Mouse (Mus musculus): ENCODE measurements around the gene Scaf1.

The Scaf1 gene

DNA sequence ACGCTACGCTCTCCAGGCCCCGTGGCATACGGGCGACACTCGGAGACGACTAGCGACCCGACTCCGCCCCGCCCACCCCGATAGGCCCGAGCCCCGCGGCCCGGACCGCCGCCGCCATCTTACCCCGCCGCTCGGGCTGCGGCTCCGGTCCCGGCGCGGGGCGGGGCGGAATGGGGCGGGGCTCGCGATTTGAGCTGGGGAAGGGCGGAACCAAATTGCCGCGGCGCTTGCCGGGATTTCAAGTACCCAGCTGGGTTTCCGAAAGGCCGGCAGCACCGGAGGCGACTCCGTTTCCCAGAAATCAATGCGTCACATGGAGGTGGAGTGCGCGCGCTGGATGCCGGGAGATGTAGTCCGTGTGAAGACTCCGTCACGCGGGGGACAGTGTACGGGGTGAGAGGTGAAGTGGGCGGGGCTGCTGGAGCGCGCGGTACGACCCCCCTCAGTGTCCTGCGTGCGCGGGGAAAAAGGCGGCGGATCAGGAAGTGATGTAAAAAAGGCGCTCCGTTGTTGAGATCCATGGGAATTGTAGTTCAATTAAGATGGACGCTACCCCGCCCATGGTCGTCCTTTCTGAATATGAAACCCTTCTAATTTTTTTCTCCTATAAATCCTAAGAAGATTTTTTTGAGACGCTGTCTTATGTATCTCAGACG lies at the start of gene Scaf1:
Gene Scaf1 (minus strand): TSS at position 407 of the 656 bp plus-strand sequence.
- DNase-seq (ENCODE audit: low spot score in 2 of 2): peak; percentile 99

DNA sequence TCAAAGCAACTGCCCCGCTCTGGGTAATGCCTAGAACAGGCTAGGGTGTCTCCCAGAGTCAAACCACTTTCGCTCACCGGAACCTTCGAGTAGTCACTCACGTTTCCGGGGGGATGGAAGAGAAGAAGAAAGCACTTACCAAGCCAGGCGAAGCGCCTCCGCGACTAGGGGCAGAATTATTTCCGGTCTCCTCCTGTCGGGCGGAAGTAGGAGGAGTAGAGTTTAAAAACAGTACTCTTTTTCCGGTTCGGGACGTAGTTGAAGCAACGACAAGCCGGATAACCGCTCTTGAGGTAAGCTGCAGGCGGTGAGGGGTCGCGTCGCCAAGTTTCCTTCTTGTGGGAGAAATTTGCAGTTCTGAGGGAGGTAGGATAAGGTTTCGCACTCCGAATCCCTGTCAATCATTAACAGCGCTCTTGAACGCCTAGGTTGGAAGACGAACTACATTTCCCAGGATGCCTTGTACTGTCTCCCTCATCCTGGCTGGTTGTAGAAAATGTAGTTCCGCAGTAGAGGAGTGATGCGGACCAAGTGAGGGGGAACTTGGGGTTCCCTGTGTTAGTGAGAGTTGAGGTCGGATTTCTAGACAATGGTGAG lies 46.2 kb upstream of the Scaf1 start, which contains the start of the genes Nosip and Prrg2:
Gene Nosip (plus strand): TSS at position 191 of the 597 bp plus-strand sequence.
Gene Prrg2 (minus strand): TSS at position 439 of the 597 bp plus-strand sequence.
- DNase-seq (ENCODE audit: low spot score in 2 of 2): peak; percentile 94

DNA sequence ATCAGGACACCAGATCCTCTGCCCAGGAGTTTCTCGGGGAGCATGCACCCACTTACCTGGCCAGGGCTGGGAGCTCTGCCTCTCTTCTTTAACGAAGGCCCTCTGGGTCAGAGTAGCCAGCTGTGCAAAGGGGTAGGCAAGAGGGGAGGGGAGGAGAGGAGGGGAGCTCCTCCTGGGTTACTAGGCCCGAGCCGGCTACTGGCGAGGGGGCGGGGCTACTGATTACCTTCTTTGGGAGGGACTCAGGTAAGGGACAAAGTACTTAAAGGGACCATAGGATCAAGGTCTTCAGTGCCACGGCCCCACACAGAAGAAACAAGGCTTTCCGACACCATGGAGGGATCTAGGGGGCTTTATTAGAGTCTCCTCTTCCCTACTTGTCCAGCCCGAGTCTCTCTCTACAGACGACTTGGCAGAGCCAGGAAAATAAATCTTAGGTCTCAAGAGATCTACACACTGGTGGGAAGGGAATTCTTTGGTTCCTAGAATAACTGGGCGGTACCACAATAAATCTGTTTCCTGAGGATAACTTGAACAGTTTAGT lies 45.4 kb upstream of the Scaf1 start:
- no peak for DNase-seq (ENCODE audit: low spot score in 2 of 2)

DNA sequence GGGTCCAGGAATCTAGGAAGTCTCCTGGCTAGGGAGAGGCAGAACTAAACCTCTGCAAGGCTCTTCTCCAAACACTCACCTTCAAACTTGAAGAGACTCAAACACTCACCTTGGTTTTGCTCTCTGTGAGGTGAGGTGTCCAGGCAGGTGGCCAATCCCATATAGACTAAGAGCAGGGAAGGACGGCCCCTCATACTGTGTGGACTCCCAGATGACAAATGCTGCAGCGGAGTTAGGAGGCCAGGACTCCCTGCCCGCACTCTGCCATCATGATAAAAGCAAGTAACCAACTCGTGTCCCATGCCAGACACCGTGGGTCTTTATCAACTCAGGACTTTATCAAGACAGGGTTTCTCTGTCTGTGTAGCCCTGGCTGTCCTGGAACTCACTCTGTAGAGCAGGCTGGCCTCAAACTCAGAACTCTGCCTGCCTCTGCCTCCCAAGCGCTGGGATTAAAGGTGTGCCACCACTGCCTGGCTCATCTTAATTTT lies 44.5 kb upstream of the Scaf1 start:
- no peak for DNase-seq (ENCODE audit: low spot score in 2 of 2)

DNA sequence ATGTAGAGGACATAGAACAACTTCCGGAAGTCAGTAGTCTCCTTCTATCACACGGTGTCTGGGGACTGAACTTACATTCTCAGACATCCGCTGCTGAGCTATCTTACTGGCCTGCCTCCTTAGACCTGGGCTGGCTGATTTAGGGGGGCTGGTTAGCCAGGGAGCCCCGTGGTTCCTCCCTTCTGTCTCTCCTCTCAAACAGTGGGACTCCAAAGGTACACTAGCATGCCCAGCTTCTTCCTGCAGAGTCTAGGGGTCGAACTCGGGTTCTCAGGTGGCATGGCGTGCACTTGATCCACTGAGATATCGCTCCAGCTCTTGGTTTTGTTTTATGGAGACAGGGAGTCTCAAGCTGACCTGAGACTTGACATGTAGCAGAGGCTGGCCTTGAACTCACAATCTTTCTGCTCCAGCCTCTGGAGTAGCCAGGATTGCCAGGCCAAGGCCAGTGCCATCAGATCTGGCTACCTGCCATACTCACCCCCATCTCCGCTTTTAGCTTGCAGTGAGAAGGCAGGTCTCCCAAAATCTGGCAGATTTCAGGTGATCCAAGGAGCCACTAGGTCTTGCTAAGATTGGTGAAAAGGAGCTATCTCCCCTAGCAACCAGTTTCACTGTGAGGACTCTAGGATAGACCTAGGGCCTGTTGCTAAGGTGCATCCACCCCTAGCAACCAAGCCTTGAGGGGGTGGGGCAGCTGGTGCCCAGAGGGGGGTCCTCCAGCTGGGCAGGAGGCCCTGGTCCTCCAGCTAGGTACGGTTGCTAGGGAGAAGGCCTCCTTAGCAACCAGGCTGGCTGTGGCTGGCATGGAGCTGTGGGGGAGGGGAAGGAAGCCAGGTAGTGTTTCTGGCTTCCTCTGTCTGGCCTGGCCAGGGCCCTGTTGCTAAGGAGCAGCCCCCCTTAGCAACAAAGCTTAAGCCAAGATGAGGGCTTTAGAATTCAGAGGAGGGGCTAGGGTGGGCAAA lies 42.7 kb upstream of the Scaf1 start:
- DNase-seq (ENCODE audit: low spot score in 2 of 2): no peak

DNA sequence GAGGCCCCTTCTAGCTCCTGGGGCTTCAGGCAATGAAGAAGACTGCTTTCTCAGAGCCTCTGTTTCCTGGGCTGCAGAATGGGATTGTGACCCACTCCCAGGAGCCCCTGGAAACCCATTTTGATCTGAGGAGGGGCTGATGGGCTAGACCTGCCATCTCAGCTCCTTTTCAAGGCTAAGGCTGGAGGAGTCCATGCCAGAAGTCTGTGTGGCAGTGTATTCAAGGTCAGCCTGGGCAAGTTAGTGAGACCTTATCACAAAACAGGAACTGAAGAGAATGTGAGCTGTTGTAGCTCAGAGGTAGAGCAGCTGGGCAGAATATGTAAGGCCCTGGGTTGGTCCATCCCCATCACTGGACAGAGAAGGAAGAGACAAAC lies 40.8 kb upstream of the Scaf1 start:
- DNase-seq (ENCODE audit: low spot score in 2 of 2): no peak

DNA sequence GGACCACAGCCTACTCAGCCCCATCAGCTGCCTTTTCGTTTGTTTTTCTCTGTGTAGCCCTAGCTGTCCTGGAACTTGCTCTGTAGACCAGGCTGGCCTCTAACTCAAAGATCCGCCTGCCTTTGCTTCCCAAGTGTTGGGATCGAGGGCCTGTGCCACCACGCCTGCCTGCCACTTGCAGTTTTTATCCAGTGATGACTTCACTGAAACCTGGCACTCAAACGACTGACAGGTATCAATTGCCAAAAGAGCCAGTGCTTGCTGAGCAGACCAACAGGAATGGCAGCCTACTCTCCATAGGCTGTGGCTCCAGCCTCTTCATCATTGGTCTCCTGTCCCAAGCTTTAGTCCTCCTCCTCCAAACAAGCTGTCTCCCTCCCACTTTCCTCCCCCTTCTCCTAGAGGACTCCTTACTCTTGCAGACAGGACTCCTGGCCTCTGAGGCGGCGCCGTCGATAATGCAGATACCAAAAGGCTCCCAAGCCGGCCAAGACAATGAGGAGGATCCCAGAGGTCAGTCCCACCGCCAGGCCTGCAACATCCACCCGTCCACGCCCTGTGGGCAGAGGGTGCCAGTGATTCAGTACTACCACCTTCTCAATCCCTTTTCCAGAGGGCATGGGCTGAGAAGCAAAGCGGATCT lies 40.3 kb upstream of the Scaf1 start:
- DNase-seq (ENCODE audit: low spot score in 2 of 2): no peak

DNA sequence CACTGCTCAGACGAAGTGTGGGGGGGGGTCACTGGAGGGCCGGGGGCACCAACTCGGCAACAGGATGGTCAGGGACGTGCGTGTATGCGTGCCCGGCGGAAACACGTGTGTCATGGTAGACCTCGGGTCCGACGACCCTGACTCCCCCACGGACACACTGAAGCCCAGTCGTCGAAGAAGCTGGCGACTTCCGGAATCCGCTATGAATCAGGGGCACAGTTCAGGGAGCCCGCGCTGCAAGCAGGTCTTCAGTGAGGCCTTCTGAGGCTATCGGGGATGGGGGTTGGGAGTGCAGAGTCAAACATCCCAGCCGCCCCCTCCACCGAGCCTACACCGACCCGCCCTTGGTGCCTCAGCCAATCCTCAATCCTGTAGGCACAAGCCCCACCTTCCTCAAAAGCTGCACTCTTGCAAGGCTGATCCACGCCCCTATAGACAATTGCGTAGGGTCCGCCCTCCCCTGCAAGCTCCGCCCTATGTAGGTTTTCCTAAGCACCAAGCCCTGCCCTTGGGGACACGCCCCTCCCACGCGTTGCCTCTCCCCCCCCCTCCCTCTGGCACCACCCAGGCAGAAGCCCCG lies 37.9 kb upstream of the Scaf1 start:
- DNase-seq (ENCODE audit: low spot score in 2 of 2): peak; percentile 88 to 93

DNA sequence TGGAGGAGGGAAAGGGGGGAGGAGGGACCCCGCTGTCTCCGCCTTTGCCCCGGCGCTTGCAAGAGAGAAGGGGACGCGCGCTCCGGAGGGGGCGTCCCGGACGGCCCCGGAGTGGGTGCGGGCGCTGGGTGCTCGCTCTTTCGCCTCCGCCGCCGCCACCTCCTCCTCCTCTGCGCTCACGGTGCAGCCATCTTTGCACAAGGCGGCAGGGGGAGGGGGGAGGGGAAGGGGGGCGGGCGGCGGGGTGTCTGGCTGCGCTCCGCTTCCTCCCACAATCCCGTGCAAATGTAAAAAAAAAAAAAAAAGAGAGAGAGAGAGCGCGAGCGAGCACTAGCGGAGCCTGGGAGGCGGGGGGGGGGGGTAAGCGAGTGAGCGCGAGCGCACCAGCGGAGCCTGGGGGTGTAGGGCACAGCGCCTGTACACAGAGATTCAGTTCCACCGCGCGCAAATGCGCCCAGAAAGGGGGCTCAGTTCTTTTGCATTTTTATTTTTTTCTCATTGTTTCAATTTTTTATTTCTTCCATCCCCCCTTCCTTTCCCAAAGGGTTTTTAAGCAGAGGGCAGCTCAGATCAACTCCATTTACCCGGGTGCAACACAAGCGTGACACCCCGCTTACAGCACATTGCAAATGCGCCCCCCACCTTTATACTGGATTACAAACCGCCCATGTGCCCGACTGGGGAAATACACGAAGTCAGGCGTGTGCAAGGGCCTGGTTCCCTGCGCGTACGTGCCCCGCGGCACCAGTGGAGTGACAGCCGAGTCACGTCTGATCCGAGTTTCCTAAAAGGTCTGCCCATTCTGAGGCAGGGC lies 37.2 kb upstream of the Scaf1 start:
- peak; percentile 54 to 71 for DNase-seq (ENCODE audit: low spot score in 2 of 2)

DNA sequence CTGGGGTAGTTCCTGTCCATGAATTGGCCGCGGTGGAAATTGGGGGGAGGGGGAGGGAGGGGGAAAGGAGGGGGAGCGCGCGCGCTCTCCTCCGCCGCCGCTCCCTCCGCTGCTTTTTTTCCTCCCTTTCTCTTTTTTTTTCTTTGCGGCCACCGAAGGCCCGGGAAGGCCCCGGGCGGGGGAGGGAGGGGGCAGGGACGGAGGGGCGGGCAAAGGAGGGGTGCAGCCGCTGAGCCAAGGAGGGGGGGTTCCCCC lies 36.6 kb upstream of the Scaf1 start, which contains the start of gene Prr12:
Gene Prr12 (minus strand): TSS at position 20 of the 255 bp plus-strand sequence.
- DNase-seq (ENCODE audit: low spot score in 2 of 2): no peak

DNA sequence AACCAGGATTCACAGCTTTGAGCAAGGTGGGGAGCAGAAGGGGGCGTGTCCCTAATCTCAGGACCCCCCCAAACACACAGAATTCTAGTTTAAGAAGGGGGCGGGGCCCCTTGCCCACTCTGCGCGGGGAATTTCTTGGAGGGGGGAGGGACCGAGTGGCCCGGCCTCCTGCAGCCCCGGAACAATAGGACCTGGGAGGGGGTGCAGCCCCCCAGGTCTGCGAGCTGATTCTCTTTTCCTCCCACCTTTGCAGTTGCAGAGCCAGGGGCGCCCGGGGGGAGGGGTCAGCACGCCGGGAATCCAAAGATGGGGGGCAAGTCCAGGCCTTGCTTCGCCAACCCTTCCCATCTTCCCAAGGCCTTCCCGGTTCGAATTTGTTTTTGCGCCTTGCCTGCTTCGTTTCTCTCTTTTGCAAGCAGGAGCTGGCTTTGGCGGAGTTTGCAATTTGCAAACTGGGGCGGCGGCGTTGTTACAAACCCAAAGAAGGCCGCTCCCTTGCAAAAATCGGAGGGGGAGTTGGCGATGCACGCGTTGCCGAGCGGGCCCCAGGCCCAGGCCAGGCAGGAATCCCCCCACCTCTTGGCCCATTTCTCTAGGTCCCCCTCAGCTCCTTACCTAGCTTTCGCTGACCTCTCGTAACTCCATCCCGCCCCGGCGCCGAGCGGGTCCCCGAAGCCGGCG lies 36.2 kb upstream of the Scaf1 start:
- no peak for DNase-seq (ENCODE audit: low spot score in 2 of 2)

DNA sequence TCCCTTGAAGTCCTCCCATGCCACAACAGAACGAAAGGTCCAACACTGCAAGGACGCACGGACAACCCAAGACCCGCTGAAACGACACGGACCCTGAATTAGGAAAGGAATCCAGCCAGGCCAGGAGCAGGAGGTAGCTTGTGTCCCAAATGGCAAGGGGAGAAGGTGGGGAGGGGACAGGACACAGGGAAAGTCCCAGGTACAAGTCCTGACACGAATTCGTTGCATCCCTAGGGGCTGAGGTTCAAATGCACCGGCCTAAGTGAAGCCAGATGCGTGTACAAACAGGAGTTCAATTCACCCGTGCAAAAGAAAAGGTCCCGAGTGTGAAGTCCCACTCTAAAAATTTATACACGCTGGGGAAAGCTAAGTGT lies 35.4 kb upstream of the Scaf1 start:
- DNase-seq (ENCODE audit: low spot score in 2 of 2): no peak

DNA sequence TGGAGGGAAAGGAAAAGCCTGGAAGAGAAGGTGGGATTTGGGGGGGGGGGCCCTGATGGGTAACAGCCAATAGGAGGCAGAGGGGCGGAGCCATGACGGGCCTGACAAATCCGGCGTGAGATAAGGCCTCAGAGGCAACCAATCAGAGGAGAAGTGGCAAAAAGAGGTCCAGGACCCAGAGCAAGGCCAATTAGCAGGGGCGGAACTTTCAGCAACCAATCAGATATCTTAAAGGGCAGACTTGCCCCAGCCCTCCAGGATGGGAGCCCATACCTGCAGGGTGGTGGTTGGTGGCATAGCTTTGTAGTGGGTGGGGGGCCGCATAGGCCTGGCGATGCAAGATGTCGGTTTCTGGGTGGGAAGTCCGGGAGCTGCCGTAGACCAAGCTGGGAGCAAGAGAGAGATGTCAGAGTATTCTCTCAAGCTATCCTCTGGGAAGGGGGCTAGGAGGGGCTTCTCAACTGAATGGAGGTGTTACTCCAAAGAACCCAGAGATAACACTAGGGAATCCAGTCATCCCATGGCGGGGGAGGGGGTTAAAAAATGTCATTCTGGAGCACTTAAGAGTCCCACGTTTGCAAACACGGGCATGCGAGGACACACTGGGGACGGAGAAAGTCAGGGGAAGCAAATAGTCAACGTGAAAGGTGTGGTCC lies 34.9 kb upstream of the Scaf1 start:
- DNase-seq (ENCODE audit: low spot score in 2 of 2): peak in 1 of 2 experiments; percentile 35

DNA sequence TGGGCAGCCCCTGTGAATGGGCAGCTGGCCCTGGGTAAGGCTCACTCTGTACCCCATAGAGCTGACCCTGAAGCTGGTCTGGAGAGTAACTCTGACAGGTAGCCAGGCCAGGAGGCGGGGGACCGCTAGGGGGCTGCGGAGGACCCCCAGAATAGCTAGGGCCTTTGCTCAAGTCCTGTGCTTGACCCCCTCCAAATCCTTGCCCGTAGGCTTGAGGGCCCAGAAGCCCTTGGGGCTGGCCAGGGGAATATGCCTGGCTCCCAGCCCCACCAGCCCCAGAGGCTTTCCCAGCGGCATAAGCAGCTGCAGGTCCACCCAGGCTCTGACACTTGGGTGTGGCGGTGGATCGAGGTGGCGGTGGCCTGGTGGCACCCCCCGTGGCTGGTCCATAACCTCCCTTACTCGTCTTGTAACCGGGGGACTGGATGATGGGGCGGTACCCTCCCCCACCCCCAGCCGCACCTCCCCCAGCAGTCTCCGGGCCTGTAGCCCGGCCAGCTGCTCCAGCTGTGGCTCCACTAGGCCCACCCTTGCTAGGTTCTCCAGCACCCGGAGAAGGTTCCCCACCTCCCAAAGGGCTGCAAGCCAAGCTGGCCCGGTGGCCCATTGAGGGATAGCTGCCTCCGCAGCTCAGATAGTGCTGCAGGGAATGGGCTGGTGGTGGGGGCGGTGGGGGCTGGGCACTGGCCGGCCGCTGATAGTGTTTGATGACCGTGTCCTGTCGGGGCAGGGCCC lies 32.9 kb upstream of the Scaf1 start:
- DNase-seq (ENCODE audit: low spot score in 2 of 2): no peak

DNA sequence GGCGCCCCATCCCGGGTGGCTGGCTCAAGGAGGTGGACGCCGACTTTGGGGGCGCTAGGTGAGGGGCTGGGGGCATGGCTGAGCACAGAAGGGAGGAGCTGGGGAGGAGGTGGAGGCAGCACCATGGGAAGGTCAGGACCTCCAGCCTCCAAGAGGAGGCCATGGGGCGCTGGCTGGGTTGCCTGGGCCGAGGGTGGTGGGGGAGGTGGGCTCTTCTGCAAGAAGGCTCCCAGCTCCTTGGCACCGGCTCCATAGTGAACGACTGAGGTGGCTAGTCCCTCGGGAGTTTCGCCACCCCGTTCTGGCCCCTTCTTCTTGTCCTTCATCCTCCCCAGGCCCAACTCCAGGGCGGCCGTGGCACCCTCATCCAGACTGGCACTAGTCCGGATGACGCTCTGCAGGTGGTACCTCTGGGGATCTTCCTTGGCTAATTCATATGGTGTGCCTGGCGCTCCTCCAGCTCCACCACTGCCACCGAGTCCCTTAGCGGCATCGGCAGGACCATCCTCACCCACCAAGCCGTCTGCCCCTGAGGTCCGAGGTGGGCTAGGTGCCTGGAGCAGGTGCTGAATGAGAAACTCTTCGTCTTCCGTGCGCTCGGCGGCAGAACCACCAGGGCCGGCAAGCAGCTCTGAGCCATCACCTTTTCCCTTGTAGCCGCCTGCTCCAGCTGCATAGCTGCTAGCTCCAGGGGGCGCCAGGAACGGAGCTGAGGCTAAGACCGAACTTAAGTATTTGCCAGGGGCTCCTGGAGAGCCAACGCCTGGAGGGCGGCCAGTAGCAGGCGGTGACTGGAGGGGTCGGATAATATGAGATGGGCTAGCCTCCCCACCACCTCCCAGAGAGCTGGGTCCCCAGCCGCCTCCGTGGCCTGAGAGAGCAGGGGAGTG lies 32.1 kb upstream of the Scaf1 start:
- no peak for DNase-seq (ENCODE audit: low spot score in 2 of 2)

DNA sequence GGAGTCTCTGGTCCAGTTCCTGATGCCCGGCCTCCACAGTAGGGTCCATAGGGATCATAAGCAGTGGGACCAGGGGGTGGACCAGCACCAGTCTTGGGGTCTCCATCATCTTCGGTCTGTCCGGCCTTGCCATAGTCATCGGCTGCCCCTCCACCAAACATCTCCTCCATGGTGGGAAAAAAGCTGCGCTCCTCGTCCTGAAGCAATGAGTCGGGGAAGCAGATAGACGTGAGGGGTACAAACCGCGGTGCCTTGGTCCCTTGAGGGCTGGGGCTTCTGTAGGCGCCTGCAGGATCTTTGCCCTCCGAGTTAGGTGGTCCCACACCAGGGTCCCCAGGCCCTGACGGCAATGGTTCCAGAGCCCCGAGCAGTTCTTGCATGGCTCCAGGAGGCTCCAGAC lies 31.3 kb upstream of the Scaf1 start:
- no peak for DNase-seq (ENCODE audit: low spot score in 2 of 2)

DNA sequence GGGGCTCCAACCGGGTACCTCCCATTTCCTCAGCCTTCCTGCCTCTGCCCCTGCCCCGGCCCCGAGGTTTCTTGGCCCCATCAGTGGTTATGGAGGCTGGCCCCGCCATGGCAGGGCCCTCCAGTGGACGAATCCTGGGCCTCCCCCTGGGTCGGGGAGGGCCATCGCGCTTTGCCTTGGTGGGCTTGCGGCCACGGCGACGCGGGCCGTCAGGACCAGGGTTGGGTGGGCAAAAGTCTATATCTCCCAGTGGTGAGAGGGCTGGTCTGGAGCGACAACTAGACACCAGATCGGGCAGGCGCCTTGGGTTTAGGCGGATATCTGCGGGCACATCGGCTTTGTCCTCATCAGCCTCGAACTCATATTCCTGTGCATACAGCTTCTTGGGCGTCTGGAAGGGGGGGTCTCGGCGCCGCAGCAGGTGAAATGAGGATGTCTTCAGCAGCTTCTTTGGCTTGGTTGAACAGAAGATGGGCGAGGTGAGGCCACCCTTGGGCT lies 30.7 kb upstream of the Scaf1 start:
- no peak for DNase-seq (ENCODE audit: low spot score in 2 of 2)

All from natural killer cell, adult 2 months (primary cell).